Mouse (Mus musculus): Measurements from ENCODE around the gene Cnnm3. TPM values are rescaled to one million over a fixed set of nuclear protein-coding genes. Genes with fewer than 3 reads are reported as not detected.

Cnnm3 gene
- polyA plus RNA-seq, 1 experiment from 2014 or later: 1.1 TPM

DNA sequence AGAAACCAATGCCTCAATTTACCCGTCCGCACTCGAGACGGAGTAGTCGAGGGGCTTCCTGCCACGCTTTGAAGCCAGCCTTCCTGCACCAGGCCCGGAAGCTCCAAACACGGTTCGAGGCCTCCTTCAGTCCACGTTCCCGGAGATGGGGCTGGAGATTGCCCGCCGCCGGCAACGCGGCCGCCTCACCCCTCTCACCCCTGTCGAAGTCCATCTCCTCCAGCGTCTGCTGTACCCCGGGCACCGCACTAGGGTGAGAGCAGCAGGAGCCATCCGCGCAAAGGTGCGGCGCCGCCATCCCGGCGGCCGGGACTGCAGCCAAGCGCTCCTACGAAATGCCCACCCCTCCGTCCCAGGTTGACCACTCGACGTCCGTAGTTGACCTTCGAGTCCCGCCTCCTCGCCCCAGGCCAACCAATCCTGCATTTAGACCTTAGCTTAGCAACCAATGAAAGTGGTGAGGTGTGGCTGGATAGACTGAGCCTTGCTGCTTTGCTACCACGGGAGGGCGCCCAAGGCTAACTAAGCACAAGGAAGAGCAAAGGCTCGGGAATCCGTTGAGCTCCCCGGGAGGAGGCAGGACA lies 35.3 kb downstream of the Cnnm3 start, which contains the start of gene Ankrd39:
Gene Ankrd39, minus strand, starts transcription at position 558 of the 584 bp plus-strand sequence.
- H3K4me2 ChIP-seq (ENCODE audit: low read depth, low read length): peak within 1 kb of the TSS; percentile 88
- peak; percentile 100 for ATAC-seq (ENCODE audit: low read depth)
- WGBS (ENCODE audit: insufficient replicate concordance): under 1% methylated on average over 43 of the region's 43 CpGs
- H3K9ac ChIP-seq (ENCODE audit: low read depth, low read length): peak within 1 kb of the TSS; percentile 73
- H3K4me3 ChIP-seq (ENCODE audit: low read depth, low read length): peak within 1 kb of the TSS; percentile 76
- no peaks in the 10 kb centered on the region for H3K9me3 ChIP-seq (replicated peaks; ENCODE audit: control insufficient read depth, low read length)
- H3K27me3 ChIP-seq (ENCODE audit: control insufficient read depth, insufficient read depth, low read depth, low read length): no peaks in the 10 kb centered on the region
- peaks cover 11% of the 10 kb centered on the region for H3K4me1 ChIP-seq (ENCODE audit: control insufficient read depth, low read depth, low read length)
- peaks cover 1% of the 10 kb centered on the region; the same call in 1 of the 2 replicates for H3K36me3 ChIP-seq (ENCODE audit: control insufficient read depth, insufficient read depth)
- peak within 1 kb of the TSS; percentile 14; the same call in 1 of the 2 replicates for H3K27ac ChIP-seq (ENCODE audit: low read length)

DNA sequence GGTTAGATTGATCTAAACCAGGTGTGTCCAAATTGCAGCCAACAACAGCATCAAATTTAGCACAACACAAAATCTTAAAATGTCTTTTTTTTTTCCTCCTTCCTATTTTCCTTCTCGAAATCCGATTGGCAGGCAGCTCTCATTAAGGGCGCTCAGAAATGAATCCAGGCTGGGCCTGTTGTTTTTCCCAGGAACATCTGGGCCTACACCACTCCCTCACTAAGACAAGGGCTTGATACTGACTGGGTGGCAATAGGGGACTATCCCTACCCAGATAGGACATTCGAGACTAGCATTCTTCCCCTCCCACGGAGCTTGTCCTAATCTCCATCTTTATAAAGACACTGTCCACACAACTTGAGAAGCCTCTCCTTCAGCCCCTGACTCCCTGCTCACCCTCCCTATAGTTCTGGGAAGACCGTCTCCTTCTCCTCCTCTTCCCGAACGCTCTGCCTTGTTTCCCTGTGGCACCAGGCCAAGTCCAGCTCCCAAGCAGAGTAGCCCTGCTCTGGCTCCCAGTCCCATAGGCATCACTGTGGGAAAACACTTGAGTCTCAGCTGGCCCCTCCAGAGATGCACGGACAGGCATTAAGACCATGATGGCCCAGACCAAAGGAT lies 36.4 kb downstream of the Cnnm3 start:
- Histone ChIP-seq H3K27me3 (ENCODE audit: control insufficient read depth, insufficient read depth, low read depth, low read length) (no peaks in the 10 kb centered on the region), H3K27ac (ENCODE audit: low read length) (no peak overlapping the region), H3K9me3 (replicated peaks; ENCODE audit: control insufficient read depth, low read length) (no peaks in the 10 kb centered on the region), H3K9ac (ENCODE audit: low read depth, low read length) (no peak overlapping the region), H3K4me2 (ENCODE audit: low read depth, low read length) (no peak overlapping the region), H3K36me3 (ENCODE audit: control insufficient read depth, insufficient read depth) (no peaks in the 10 kb centered on the region; the same call in 1 of the 2 replicates), H3K4me3 (ENCODE audit: low read depth, low read length) (no peak overlapping the region), H3K4me1 (ENCODE audit: control insufficient read depth, low read depth, low read length) (peaks cover 11% of the 10 kb centered on the region)
- WGBS (ENCODE audit: insufficient replicate concordance): 59% methylated on average over 9 of the region's 9 CpGs
- no peak for ATAC-seq (ENCODE audit: low read depth)

DNA sequence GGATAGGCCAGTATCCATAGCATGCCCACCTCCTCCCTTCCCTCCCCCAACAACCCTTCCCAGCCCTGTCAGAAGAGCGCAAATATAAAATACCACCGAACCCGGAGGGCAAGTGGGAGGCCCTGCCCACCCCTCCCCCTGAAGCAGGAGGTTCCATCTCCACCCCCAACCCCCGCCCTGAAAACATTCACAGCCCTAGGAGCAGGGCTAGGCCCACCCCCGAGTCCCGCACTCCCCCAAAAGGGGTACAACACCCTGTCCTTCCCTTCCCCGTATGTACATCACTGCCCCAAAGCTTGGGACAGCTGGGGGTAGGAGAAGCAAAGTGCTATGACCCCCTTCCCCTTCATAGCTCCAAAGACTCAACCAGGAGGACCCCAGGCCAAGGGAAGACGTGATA lies 37.1 kb downstream of the Cnnm3 start:
- H3K4me3 ChIP-seq (ENCODE audit: low read depth, low read length): no peak overlapping the region
- no peaks in the 10 kb centered on the region for H3K27me3 ChIP-seq (ENCODE audit: control insufficient read depth, insufficient read depth, low read depth, low read length)
- ATAC-seq (ENCODE audit: low read depth): no peak
- H3K4me1 ChIP-seq (ENCODE audit: control insufficient read depth, low read depth, low read length): peaks cover 11% of the 10 kb centered on the region
- no peaks in the 10 kb centered on the region; the same call in 1 of the 2 replicates for H3K36me3 ChIP-seq (ENCODE audit: control insufficient read depth, insufficient read depth)
- WGBS (ENCODE audit: insufficient replicate concordance): 59% methylated on average over 8 of the region's 8 CpGs
- no peak overlapping the region for H3K4me2 ChIP-seq (ENCODE audit: low read depth, low read length)
- H3K9ac ChIP-seq (ENCODE audit: low read depth, low read length): no peak overlapping the region
- no peaks in the 10 kb centered on the region for H3K9me3 ChIP-seq (replicated peaks; ENCODE audit: control insufficient read depth, low read length)
- no peak overlapping the region for H3K27ac ChIP-seq (ENCODE audit: low read length)

DNA sequence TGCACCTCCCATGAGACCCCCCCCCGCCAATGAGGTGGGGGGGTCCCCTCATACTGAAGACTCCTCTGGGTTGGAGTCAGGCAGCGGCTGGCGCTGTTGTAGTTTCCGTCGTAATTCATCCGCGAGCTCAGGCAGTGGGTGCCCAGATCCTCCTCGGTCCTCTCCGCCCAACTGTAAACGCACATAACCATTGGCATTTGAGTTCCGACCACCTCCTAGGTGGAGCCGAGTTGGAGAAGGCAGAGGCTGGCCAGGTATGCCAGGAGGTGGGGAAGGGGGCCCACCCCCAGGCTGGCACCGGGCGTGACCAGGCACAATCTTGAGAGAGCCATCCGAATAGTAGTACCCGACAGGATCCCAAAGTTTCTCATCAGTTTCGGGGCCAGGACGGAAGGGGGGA lies 37.8 kb downstream of the Cnnm3 start:
- H3K27ac ChIP-seq (ENCODE audit: low read length): no peak overlapping the region
- H3K27me3 ChIP-seq (ENCODE audit: control insufficient read depth, insufficient read depth, low read depth, low read length): peaks cover 3% of the 10 kb centered on the region; the same call in 1 of the 2 replicates
- no peaks in the 10 kb centered on the region for H3K9me3 ChIP-seq (replicated peaks; ENCODE audit: control insufficient read depth, low read length)
- H3K36me3 ChIP-seq (ENCODE audit: control insufficient read depth, insufficient read depth): no peaks in the 10 kb centered on the region; the same call in 1 of the 2 replicates
- 78% methylated on average over 18 of the region's 18 CpGs for WGBS (ENCODE audit: insufficient replicate concordance)
- no peak overlapping the region for H3K4me2 ChIP-seq (ENCODE audit: low read depth, low read length)
- no peak for ATAC-seq (ENCODE audit: low read depth)
- H3K4me3 ChIP-seq (ENCODE audit: low read depth, low read length): no peak overlapping the region
- no peak overlapping the region for H3K9ac ChIP-seq (ENCODE audit: low read depth, low read length)
- H3K4me1 ChIP-seq (ENCODE audit: control insufficient read depth, low read depth, low read length): peaks cover 11% of the 10 kb centered on the region

DNA sequence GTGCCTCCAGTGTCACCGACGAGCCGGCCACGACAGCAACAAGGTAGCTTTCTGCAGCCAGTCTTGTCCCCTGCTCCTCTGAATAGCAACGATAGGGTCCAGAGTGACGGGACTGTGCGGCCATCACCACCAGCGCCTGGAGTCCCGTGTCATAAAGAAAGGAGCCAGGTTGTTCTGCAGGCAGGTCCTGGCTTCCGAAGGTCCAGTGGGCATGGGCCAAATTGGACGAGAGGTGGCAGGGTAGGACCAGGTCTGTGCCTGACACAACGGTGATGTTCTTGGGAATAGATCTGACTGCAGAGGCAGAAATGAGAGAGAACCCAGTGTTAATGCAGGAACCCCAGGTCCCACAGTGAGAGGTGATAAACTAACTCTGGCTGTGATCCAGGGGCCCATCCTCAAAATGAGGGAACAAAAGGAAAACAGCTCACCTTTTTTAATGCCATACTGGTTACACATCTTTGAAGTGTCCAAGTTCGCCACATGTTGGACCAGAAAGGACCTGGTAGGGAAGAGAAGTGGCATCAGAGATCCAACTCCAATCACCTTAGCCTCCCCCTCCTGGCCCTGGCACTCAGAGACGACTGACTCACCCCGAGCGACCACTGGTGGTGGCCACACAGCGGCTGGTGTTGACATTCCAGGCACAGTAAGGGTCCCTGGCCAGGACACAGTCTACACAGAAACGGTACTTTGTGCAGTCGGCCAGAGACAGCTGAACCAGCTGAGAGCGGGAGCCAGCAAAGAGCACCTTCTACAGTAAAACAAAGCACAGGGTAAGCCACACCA lies 38.6 kb downstream of the Cnnm3 start:
- Histone ChIP-seq H3K4me1 (ENCODE audit: control insufficient read depth, low read depth, low read length) (peaks cover 11% of the 10 kb centered on the region), H3K36me3 (ENCODE audit: control insufficient read depth, insufficient read depth) (no peaks in the 10 kb centered on the region; the same call in 1 of the 2 replicates), H3K9ac (ENCODE audit: low read depth, low read length) (no peak overlapping the region), H3K4me3 (ENCODE audit: low read depth, low read length) (no peak overlapping the region), H3K27ac (ENCODE audit: low read length) (no peak overlapping the region), H3K27me3 (ENCODE audit: control insufficient read depth, insufficient read depth, low read depth, low read length) (peaks cover 10% of the 10 kb centered on the region), H3K9me3 (replicated peaks; ENCODE audit: control insufficient read depth, low read length) (no peaks in the 10 kb centered on the region), H3K4me2 (ENCODE audit: low read depth, low read length) (no peak overlapping the region)
- WGBS (ENCODE audit: insufficient replicate concordance): 72% methylated on average over 20 of the region's 20 CpGs
- ATAC-seq (ENCODE audit: low read depth): no peak

DNA sequence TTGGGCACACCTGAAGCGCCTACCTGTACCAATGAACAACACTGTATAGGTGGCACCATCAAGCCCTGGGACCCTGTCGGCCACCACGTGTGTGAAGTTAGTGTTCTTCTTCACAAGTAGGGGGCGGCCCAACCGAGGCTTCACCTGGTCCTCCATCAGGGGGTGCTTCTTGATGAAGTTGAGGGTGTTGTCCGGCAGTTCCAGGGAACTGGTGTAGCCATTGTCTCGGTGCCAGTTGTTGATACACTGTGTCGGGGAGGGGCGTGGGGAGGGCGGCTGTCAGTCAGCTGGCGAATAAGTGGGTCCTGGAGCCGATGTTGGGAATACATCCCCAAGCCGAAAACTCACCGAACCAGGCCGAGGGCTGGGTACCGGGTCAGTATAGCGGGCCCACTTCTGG lies 40.2 kb downstream of the Cnnm3 start:
- Histone ChIP-seq H3K27ac (ENCODE audit: low read length) (no peak overlapping the region), H3K4me3 (ENCODE audit: low read depth, low read length) (no peak overlapping the region), H3K9ac (ENCODE audit: low read depth, low read length) (no peak overlapping the region), H3K4me1 (ENCODE audit: control insufficient read depth, low read depth, low read length) (peaks cover 7% of the 10 kb centered on the region), H3K36me3 (ENCODE audit: control insufficient read depth, insufficient read depth) (no peaks in the 10 kb centered on the region; the same call in 1 of the 2 replicates), H3K4me2 (ENCODE audit: low read depth, low read length) (no peak overlapping the region), H3K9me3 (replicated peaks; ENCODE audit: control insufficient read depth, low read length) (no peaks in the 10 kb centered on the region), H3K27me3 (ENCODE audit: control insufficient read depth, insufficient read depth, low read depth, low read length) (peaks cover 27% of the 10 kb centered on the region)
- no peak for ATAC-seq (ENCODE audit: low read depth)
- WGBS (ENCODE audit: insufficient replicate concordance): 72% methylated on average over 17 of the region's 17 CpGs

DNA sequence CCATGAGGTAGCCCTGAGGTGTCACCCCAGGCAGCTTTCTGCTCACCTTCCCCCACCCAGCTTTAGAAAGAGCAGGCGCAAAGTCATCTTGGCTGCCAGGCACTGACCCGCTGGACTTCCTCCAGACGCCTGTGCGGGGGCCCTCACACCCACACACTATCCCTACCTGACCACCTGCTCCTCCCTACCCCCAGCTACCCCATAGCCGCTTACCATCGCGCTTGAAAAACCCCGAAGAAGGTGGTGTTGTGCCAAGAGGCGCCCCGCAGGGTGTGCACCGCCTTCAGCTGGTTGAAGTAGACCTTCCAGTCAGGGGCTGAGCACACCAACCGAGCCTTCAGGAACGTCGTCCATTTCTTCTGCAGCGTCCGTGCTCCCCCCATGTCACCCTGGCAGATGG lies 40.8 kb downstream of the Cnnm3 start:
- H3K36me3 ChIP-seq (ENCODE audit: control insufficient read depth, insufficient read depth): no peaks in the 10 kb centered on the region; the same call in 1 of the 2 replicates
- no peak overlapping the region for H3K4me2 ChIP-seq (ENCODE audit: low read depth, low read length)
- peaks cover 7% of the 10 kb centered on the region for H3K4me1 ChIP-seq (ENCODE audit: control insufficient read depth, low read depth, low read length)
- no peak overlapping the region for H3K4me3 ChIP-seq (ENCODE audit: low read depth, low read length)
- no peak for ATAC-seq (ENCODE audit: low read depth)
- H3K9me3 ChIP-seq (replicated peaks; ENCODE audit: control insufficient read depth, low read length): no peaks in the 10 kb centered on the region
- H3K27ac ChIP-seq (ENCODE audit: low read length): no peak overlapping the region
- peaks cover 33% of the 10 kb centered on the region for H3K27me3 ChIP-seq (ENCODE audit: control insufficient read depth, insufficient read depth, low read depth, low read length)
- no peak overlapping the region for H3K9ac ChIP-seq (ENCODE audit: low read depth, low read length)
- WGBS (ENCODE audit: insufficient replicate concordance): 72% methylated on average over 16 of the region's 16 CpGs

DNA sequence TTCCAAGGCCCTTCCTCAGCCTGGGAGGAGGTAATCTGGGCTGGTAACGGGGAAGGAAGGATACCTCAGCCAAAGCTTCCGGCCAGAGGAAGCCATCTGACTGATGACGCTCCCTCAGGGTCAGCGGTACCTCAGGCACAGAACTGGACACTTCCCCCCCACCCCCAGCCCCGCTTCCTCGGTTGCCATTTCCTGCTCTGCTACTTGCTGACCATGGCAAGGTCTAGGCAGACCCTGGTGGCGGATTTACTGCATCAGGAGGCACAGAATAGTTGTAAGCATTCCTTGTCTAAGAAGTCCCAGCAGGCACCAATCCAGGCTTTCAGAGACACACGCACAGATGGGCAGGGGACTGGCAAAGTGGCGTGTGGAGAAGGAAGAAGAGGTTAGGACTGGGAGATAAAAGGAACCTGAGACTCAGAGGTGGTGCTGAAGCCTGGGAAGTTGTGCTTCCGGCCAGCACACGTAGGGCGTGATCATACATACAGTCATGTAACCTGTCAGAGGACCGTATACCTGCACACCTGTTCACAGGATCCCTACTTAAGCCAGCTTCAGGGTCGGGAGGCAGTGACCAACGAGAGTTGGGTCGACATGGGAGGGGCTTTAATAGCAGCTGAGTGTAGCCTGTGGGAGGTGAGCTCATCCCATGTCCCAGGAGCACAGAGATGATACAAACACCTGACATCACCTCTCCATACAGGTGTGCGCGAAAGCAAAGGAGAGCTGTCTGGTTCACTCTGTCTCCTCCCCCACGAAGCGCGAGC lies 43.1 kb downstream of the Cnnm3 start:
- Histone ChIP-seq H3K27me3 (ENCODE audit: control insufficient read depth, insufficient read depth, low read depth, low read length) (peaks cover 56% of the 10 kb centered on the region), H3K4me2 (ENCODE audit: low read depth, low read length) (no peak overlapping the region), H3K9ac (ENCODE audit: low read depth, low read length) (no peak overlapping the region), H3K36me3 (ENCODE audit: control insufficient read depth, insufficient read depth) (no peaks in the 10 kb centered on the region; the same call in 1 of the 2 replicates), H3K9me3 (replicated peaks; ENCODE audit: control insufficient read depth, low read length) (no peaks in the 10 kb centered on the region), H3K4me3 (ENCODE audit: low read depth, low read length) (no peak overlapping the region), H3K27ac (ENCODE audit: low read length) (no peak overlapping the region), H3K4me1 (ENCODE audit: control insufficient read depth, low read depth, low read length) (peaks cover 7% of the 10 kb centered on the region)
- 41% methylated on average over 21 of the region's 21 CpGs for WGBS (ENCODE audit: insufficient replicate concordance)
- ATAC-seq (ENCODE audit: low read depth): no peak
